Mouse (Mus musculus): ENCODE results near the gene Lyl1. TPM values are rescaled to one million over a fixed set of nuclear protein-coding genes. Genes with fewer than 3 reads are reported as not detected.
A peak's percentile ranks its signal among the peaks of the same experiment; 100 is the strongest.

Lyl1 gene
- polyA plus RNA-seq, 1 experiment: 125 TPM

DNA sequence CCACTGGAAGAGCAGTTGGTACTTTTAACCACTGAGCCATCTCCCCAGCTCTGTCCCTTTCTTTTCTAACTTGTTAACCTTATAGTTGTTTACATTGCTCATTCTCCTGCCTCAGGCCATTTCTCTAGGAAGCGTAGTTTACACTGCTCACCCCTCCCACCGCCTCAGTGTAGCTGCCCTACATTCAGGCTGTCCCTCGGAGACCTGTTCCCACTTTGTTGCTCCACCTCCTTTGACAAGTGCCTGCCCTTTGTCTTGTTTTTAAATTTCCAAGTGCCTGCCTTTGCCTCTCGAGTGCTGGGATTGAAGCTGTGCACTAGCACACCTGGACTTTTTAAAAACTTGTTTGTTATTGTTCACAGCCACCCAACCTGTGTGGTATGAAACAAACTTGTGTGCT is 7.9 kb upstream of the Lyl1 start:
- TF ChIP-seq POLR2A (IDR thresholded peaks at IDR 0.05; ENCODE audit: borderline replicate concordance, control insufficient read depth, low read depth, low read length) (no peak), CTCF (IDR thresholded peaks at IDR 0.05; ENCODE audit: control insufficient read depth, insufficient read depth, low read length) (no peak)
- H3K4me1 ChIP-seq (ENCODE audit: control insufficient read depth, insufficient read depth, low read length): peaks cover 5% of the 10 kb centered on the region
- WGBS: 87% methylated on average over 4 of the region's 4 CpGs
- no peak overlapping the region for H3K4me3 ChIP-seq (replicated peaks; ENCODE audit: control insufficient read depth, low read depth, low read length)
- H3K27ac ChIP-seq (ENCODE audit: control insufficient read depth, insufficient read depth, low read depth, low read length, poor library complexity): no peak overlapping the region

DNA sequence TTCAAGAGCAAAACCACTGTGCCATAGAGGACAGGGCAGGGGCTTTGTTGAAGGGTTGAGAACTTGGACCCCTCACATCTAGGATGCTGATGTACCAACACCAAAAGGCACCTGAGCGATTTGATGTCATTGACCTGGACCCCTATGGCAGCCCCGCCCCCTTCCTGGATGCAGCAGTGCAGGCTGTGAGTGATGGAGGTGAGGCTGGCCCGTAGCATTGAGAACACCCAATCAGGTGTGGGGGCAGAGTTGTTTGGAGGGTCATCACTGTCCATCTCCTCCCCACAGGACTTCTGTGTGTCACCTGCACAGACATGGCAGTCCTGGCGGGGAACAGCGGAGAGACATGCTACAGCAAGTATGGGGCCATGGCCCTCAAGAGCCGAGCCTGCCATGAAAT is 6.1 kb upstream of the Lyl1 start:
- TF ChIP-seq POLR2A (IDR thresholded peaks at IDR 0.05; ENCODE audit: borderline replicate concordance, control insufficient read depth, low read depth, low read length) (no peak), CTCF (IDR thresholded peaks at IDR 0.05; ENCODE audit: control insufficient read depth, insufficient read depth, low read length) (no peak)
- WGBS: 87% methylated on average over 6 of the region's 6 CpGs
- Histone ChIP-seq H3K4me1 (ENCODE audit: control insufficient read depth, insufficient read depth, low read length) (peaks cover 16% of the 10 kb centered on the region), H3K27ac (ENCODE audit: control insufficient read depth, insufficient read depth, low read depth, low read length, poor library complexity) (no peak overlapping the region), H3K4me3 (replicated peaks; ENCODE audit: control insufficient read depth, low read depth, low read length) (no peak overlapping the region)

DNA sequence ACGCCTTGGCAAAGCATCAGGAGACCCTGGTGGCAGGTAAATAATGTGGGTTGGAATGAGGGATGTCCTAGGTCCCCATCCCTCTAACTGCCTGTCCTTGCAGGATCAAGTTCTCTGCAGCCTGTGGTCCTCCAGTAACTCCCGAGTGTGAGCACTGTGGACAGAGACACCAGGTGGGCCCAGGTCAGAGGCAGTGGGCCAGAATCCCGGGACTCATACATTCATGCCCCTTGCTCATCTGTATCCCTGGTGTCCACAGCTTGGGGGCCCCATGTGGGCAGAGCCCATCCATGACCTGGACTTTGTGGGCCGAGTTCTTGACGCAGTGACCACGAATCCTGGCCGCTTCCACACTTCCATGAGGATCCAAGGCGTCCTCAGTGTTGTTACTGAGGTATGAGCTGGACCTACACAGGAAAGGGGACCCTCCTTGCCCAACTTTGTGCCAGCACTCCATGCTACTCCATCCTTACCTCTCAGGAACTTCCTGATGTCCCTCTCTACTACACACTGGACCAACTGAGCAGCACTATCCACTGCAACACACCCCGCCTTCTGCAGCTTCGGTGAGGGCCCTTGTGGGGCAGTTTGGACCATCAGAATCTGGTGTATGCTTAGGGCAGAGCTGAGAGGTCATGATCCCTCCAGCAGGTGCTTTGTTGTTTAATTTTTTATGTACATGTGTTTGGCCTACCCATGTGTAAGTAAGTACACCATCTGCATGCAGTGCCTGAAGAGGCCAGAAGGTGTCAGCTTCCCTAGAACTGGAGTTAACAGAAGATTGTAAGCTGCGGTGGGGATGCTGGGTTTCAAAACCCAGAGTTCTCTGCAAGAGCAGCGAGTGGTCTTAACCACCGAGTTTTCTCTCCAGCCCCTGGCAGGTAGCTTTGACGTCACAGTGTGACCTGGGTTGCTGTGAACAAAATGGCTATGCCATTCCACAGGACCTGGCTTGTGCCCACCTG is 3.8 kb upstream of the Lyl1 start:
- peak overlapping the region; percentile 73; the same call in 1 of the 2 replicates for H3K27ac ChIP-seq (ENCODE audit: control insufficient read depth, insufficient read depth, low read depth, low read length, poor library complexity)

DNA sequence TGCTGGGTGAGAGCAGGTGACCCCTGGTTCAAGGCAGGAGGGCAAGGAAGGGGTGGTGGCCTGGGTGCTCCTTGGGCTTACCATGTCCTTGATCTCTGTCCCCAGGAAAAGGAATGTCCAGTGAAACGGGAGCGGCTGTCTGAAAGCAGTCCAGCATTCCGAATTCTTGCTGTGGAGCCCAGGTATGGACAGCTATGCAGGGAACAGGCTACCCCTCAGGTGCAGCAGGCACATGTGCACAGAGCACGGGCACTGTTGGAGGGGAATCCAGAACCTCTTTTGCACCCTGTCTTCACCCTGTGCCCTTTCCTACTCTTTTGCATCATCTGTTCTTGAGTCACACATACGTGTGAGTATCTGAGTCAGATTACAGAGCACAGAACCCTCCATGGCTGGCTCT is 3.0 kb upstream of the Lyl1 start:
- no peak overlapping the region for H3K4me3 ChIP-seq (replicated peaks; ENCODE audit: control insufficient read depth, low read depth, low read length)
- peaks cover 23% of the 10 kb centered on the region for H3K4me1 ChIP-seq (ENCODE audit: control insufficient read depth, insufficient read depth, low read length)
- WGBS: 70% methylated on average over 5 of the region's 5 CpGs
- H3K27ac ChIP-seq (ENCODE audit: control insufficient read depth, insufficient read depth, low read depth, low read length, poor library complexity): peak overlapping the region; percentile 73
- TF ChIP-seq POLR2A (IDR thresholded peaks at IDR 0.05; ENCODE audit: borderline replicate concordance, control insufficient read depth, low read depth, low read length) (no peak), CTCF (IDR thresholded peaks at IDR 0.05; ENCODE audit: control insufficient read depth, insufficient read depth, low read length) (no peak)

More for the DNA sequence above, 3.8 kb upstream of the Lyl1 start:
- Histone ChIP-seq H3K4me3 (replicated peaks; ENCODE audit: control insufficient read depth, low read depth, low read length) (no peak overlapping the region), H3K4me1 (ENCODE audit: control insufficient read depth, insufficient read depth, low read length) (peaks cover 19% of the 10 kb centered on the region)
- 71% methylated on average over 14 of the region's 14 CpGs for WGBS
- TF ChIP-seq POLR2A (IDR thresholded peaks at IDR 0.05; ENCODE audit: borderline replicate concordance, control insufficient read depth, low read depth, low read length): no peak
- 0 out of 2 replicates have a peak, but pooled peaks have one; percentile 11 for TF ChIP-seq CTCF (IDR thresholded peaks at IDR 0.05; ENCODE audit: control insufficient read depth, insufficient read depth, low read length)

DNA sequence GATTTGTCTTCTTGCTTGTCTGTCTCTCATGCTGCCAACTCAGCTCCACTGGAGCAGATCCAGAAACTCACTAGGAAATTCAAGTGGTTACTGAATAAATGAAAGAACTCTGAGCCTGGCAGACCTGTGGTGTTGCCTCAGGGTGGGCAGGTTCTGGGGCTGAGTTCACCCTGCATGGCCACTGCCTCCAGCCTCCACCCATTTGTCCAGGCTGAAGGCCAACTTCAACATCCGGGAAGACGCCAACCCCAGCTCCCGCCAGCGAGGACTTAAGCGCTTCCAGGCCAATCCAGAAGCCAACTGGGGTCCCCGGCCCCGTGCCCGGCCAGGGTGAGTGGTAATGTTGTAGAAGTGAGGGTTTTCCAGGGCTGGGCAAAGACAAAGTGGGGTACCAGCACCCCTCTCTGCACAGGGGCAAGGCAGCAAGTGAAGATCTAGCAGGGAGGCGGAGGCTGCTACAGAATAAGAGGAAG is 2.3 kb upstream of the Lyl1 start:
- WGBS: 49% methylated on average over 9 of the region's 9 CpGs
- Histone ChIP-seq H3K27ac (ENCODE audit: control insufficient read depth, insufficient read depth, low read depth, low read length, poor library complexity) (peak overlapping the region; percentile 73), H3K4me1 (ENCODE audit: control insufficient read depth, insufficient read depth, low read length) (peaks cover 27% of the 10 kb centered on the region), H3K4me3 (replicated peaks; ENCODE audit: control insufficient read depth, low read depth, low read length) (no peak overlapping the region)
- TF ChIP-seq CTCF (IDR thresholded peaks at IDR 0.05; ENCODE audit: control insufficient read depth, insufficient read depth, low read length) (no peak), POLR2A (IDR thresholded peaks at IDR 0.05; ENCODE audit: borderline replicate concordance, control insufficient read depth, low read depth, low read length) (no peak)

DNA sequence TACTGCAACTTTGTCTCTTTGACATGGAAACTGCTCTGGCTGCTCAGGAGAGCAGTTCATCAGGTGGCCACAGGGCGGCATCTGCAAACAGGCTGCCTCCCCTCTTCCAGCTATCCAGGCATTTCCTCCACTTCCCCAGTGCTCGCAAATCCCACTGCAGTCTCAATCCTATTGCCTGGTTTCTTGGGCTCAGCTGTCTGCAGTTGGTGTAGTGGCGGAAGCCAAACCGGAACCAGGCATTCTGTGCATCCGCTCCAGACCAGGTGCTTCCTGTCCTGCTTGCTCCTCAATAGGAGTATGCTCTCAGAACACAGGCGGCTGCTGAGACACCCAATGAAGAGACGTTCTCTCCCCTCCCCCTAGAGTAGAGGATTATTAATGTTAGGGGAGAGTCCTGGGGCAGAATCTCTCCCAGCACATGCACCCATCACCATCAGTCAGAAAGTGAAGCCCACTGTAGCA is 1.4 kb upstream of the Lyl1 start:
- H3K4me1 ChIP-seq (ENCODE audit: control insufficient read depth, insufficient read depth, low read length): peaks cover 27% of the 10 kb centered on the region
- WGBS: 6% methylated on average over 7 of the region's 7 CpGs
- TF ChIP-seq CTCF (IDR thresholded peaks at IDR 0.05; ENCODE audit: control insufficient read depth, insufficient read depth, low read length) (peak; percentile 67), POLR2A (IDR thresholded peaks at IDR 0.05; ENCODE audit: borderline replicate concordance, control insufficient read depth, low read depth, low read length) (no peak)
- peak overlapping the region; percentile 1 for H3K4me3 ChIP-seq (replicated peaks; ENCODE audit: control insufficient read depth, low read depth, low read length)
- H3K27ac ChIP-seq (ENCODE audit: control insufficient read depth, insufficient read depth, low read depth, low read length, poor library complexity): peak overlapping the region; percentile 73

DNA sequence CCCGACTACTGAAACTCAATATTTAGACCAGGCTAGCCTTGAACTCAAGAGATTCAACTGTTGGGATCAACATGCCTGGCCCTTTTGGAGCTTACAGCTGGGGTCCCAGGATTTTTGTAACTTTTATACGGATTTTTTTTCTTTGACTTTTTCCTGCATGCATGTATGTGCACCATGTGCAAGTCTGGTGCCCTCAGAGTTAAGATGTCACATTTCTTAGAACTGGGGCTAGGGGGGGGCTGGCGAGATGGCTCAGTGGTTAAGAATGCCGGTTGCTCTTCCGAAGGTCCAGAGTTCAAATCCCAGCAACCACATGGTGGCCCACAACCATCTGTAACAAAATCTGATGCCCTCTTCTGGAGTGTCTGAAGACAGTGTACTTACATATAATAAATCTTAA is 731 bp upstream of the Lyl1 start:
- TF ChIP-seq POLR2A (IDR thresholded peaks at IDR 0.05; ENCODE audit: borderline replicate concordance, control insufficient read depth, low read depth, low read length): no peak
- peaks cover 27% of the 10 kb centered on the region for H3K4me1 ChIP-seq (ENCODE audit: control insufficient read depth, insufficient read depth, low read length)
- no peak overlapping the region for H3K4me3 ChIP-seq (replicated peaks; ENCODE audit: control insufficient read depth, low read depth, low read length)
- H3K27ac ChIP-seq (ENCODE audit: control insufficient read depth, insufficient read depth, low read depth, low read length, poor library complexity): peak overlapping the region; percentile 73
- whole genome bisulfite sequencing: 10% methylated on average over 5 of the region's 5 CpGs

DNA sequence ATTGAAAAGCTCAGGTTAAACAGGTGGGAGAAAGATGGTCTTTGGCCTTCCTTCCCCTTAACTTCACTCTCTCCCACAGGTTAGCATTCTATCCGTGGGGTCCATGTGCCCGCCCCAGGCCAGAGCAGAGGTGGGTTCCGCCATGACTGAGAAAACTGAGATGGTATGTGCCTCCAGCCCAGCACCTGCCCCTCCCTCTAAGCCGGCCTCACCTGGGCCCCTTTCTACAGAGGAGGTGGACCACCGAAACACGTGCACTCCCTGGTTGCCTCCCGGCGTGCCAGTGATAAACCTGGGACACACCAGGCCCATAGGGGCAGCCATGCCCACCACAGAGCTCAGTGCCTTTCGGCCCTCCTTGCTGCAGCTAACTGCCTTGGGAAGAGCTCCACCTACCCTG is 1.3 kb downstream of the Lyl1 start:
- peak overlapping the region; percentile 97 for H3K27ac ChIP-seq (ENCODE audit: control insufficient read depth, insufficient read depth, low read depth, low read length, poor library complexity)
- peaks cover 27% of the 10 kb centered on the region for H3K4me1 ChIP-seq (ENCODE audit: control insufficient read depth, insufficient read depth, low read length)
- H3K4me3 ChIP-seq (replicated peaks; ENCODE audit: control insufficient read depth, low read depth, low read length): peak overlapping the region; percentile 97
- 5% methylated on average over 9 of the region's 9 CpGs for WGBS
- TF ChIP-seq CTCF (IDR thresholded peaks at IDR 0.05; ENCODE audit: control insufficient read depth, insufficient read depth, low read length): no peak
- TF ChIP-seq POLR2A (IDR thresholded peaks at IDR 0.05; ENCODE audit: borderline replicate concordance, control insufficient read depth, low read depth, low read length): peak; percentile 31; the same call in 1 of the 2 replicates
